Mouse (Mus musculus): ENCODE results near the gene Zfp971.
A peak's percentile ranks its signal among the peaks of the same experiment; 100 is the strongest.
"Not testable (repeated sequence)": the region's sequence is repeated elsewhere in the genome, so short reads cannot be mapped to it uniquely, and the experiment has no call there.

- not testable (repeated sequence) for TF ChIP-seq GATA1 (IDR thresholded peaks at IDR 0.05; ENCODE audit: low read depth, low read length); MAFK (IDR thresholded peaks at IDR 0.05; ENCODE audit: borderline replicate concordance, low read depth, low read length); EP300 (IDR thresholded peaks at IDR 0.05; ENCODE audit: low read depth in 1 of 2, low read length in 2 of 2); ZC3H11A (IDR thresholded peaks at IDR 0.05; ENCODE audit: low read depth, low read length); ETS1 (IDR thresholded peaks at IDR 0.05; ENCODE audit: low read depth, low read length); CTCF (IDR thresholded peaks at IDR 0.05 in 2 of 3, conservative IDR thresholded peaks at IDR 0.05 in 1 of 3; ENCODE audit: control insufficient read depth in 1 of 3, insufficient read depth in 1 of 3, low read depth in 2 of 3, low read length in 3 of 3, poor library complexity in 1 of 3, severe bottlenecking in 1 of 3); MAX (IDR thresholded peaks at IDR 0.05; ENCODE audit: low read length); USF2 (IDR thresholded peaks at IDR 0.05; ENCODE audit: borderline replicate concordance in 1 of 2, insufficient read depth in 1 of 2, low read depth in 1 of 2, low read length in 2 of 2)
- TF ChIP-seq KAT2A (conservative IDR thresholded peaks at IDR 0.05; ENCODE audit: low read depth, low read length) (peak; percentile 45; the same call in 1 of the 2 replicates), POLR2A (IDR thresholded peaks at IDR 0.05; ENCODE audit: control insufficient read depth in 1 of 2, insufficient read depth in 1 of 2, low read depth in 1 of 2, low read length in 2 of 2, poor library complexity in 1 of 2) (peak in 1 of 2 experiments; percentile 61; a peak in 2 of 4 replicates), MXI1 (IDR thresholded peaks at IDR 0.05; ENCODE audit: low read depth, low read length) (0 out of 2 replicates have a peak, but pooled peaks have one; percentile 25)
These were observed at the start of gene Zfp971 for GRCm38 (mm10) chr2:178023011-178023611.

Data from MEL (cell line).